8 mouse cellular contexts compared by ENCODE assay signal in genomic region chr17:5138641-5139205, GRCm38 (mm10).
DNase-seq lines count a peak whose midpoint lies in the region; ATAC-seq lines count a peak whose summit lies in the region.

No protein-coding gene starts in this region.

- H3K27me3 ChIP-seq in intestine, embryonic 16.5 days (replicated peaks; ENCODE audit: control insufficient read depth, insufficient read depth, low read length), result no peaks in the 10 kb centered on the region
- no peaks in the 10 kb centered on the region for H3K27me3 ChIP-seq in midbrain, embryonic 11.5 days (ENCODE audit: control insufficient read depth, insufficient read depth, low read length)
- no peaks in the 10 kb centered on the region for H3K27me3 ChIP-seq in stomach, embryonic 15.5 days (replicated peaks)

- H3K36me3 ChIP-seq in intestine, embryonic 16.5 days (ENCODE audit: control insufficient read depth, insufficient read depth, low read length), result no peaks in the 10 kb centered on the region
- no peaks in the 10 kb centered on the region for H3K36me3 ChIP-seq in midbrain, embryonic 11.5 days (ENCODE audit: control insufficient read depth, insufficient read depth, low read length)
- H3K36me3 ChIP-seq in stomach, embryonic 15.5 days, result no peaks in the 10 kb centered on the region

- ATAC-seq in intestine, embryonic 16.5 days, result peak; percentile 86
- peak; percentile 75 for ATAC-seq in midbrain, embryonic 11.5 days (ENCODE audit: low FRiP score)
- peak; percentile 83 for ATAC-seq in stomach, embryonic 15.5 days (ENCODE audit: insufficient read depth, low FRiP score, low read depth)

- H3K4me1 ChIP-seq in intestine, embryonic 16.5 days (ENCODE audit: control insufficient read depth, insufficient read depth, low read length), result peaks cover 26% of the 10 kb centered on the region
- H3K4me1 ChIP-seq in midbrain, embryonic 11.5 days (ENCODE audit: control insufficient read depth, insufficient read depth, low read length), result peaks cover 25% of the 10 kb centered on the region
- peaks cover 5% of the 10 kb centered on the region; the same call in 1 of the 2 replicates for H3K4me1 ChIP-seq in stomach, embryonic 15.5 days

- peak; percentile 25 for DNase-seq in ovary, postnatal 14 days (ENCODE audit: low spot score)
- DNase-seq in ovary, postnatal 36 days (ENCODE audit: low spot score), result no peak
- DNase-seq in embryo, embryonic 11 days, result peak; percentile 91
- DNase-seq in gastrocnemius, postnatal 10 days, result peak; percentile 33
- peak; percentile 50 for DNase-seq in left cerebral cortex, postnatal 4 days
- peak; percentile 91 for DNase-seq in midbrain, embryonic 11.5 days (ENCODE audit: low spot score, missing footprints)

- WGBS in intestine, embryonic 16.5 days, result 11% methylated on average over 8 of the region's 8 CpGs
- 35% methylated on average over 8 of the region's 8 CpGs for WGBS in midbrain, embryonic 11.5 days
- WGBS in stomach, embryonic 15.5 days, result 11% methylated on average over 8 of the region's 8 CpGs

- no peaks in the 10 kb centered on the region for H3K9me3 ChIP-seq in intestine, embryonic 16.5 days (ENCODE audit: control insufficient read depth, low read length)
- H3K9me3 ChIP-seq in midbrain, embryonic 11.5 days (ENCODE audit: control insufficient read depth, low read length), result no peaks in the 10 kb centered on the region
- no peaks in the 10 kb centered on the region for H3K9me3 ChIP-seq in stomach, embryonic 15.5 days

- intact Hi-C loops in left cerebral cortex, postnatal 4 days (cut with DNase I), result no loop called here

- H3K27ac ChIP-seq in intestine, embryonic 16.5 days (ENCODE audit: low read length), result no peak overlapping the region; the same call in none of the 2 replicates
- H3K27ac ChIP-seq in midbrain, embryonic 11.5 days (ENCODE audit: low read depth, low read length), result no peak overlapping the region
- peak overlapping the region; percentile 76; the same call in 1 of the 2 replicates for H3K27ac ChIP-seq in stomach, embryonic 15.5 days

- H3K4me3 ChIP-seq in intestine, embryonic 16.5 days (ENCODE audit: low read length), result no peak overlapping the region
- no peak overlapping the region for H3K4me3 ChIP-seq in midbrain, embryonic 11.5 days (ENCODE audit: low read depth, low read length)
- no peak overlapping the region for H3K4me3 ChIP-seq in stomach, embryonic 15.5 days (replicated peaks)

- no peak overlapping the region for H3K4me2 ChIP-seq in intestine, embryonic 16.5 days (ENCODE audit: low read depth, low read length)
- H3K4me2 ChIP-seq in midbrain, embryonic 11.5 days, result no peak overlapping the region
- H3K4me2 ChIP-seq in stomach, embryonic 15.5 days, result peak overlapping the region; percentile 22

- no peak overlapping the region for H3K9ac ChIP-seq in intestine, embryonic 16.5 days (ENCODE audit: low read depth, low read length)
- no peak overlapping the region for H3K9ac ChIP-seq in midbrain, embryonic 11.5 days (ENCODE audit: low read length)
- no peak overlapping the region for H3K9ac ChIP-seq in stomach, embryonic 15.5 days
